Mouse (Mus musculus) adipocyte (in vitro differentiated cells): ENCODE data around the gene Spem1.
"Not testable (repeated sequence)": the region's sequence is repeated elsewhere in the genome, so short reads cannot be mapped to it uniquely, and the experiment has no call there.

ENCODE experiments used
- DNase-seq: peaks from one replicate; pipeline ENCODE4 v3.0.0-alpha.2; 2016; ENCODE audit warnings: low spot score

The Spem1 gene

GRCm38 (mm10) chr11:69822080-69822479 is at the start of gene Spem1:
Gene Spem1 (minus strand): TSS chr11:69822180.
- no peak for DNase-seq

GRCm38 (mm10) chr11:69870289-69871069 is 48.5 kb upstream of the Spem1 start:
- DNase-seq: no peak

DNA sequence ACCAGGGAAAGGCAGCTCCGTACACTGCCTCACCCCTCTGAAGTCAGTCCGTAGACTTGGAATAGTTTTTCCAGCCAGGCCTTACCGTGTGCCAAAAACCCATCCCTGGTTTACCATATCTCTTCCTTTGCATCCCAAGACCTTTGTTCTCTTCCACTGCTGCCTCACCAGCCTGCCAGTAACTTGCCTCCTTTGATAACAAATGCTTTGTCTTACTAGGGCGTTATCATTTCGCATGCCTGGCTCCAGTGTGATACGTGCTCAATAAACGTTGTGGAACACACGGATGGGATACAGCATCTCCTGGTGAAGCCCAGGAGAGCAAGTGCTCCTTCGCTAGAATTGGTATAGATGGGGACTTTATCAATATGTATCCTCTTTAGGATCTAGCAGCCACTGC is 45.4 kb upstream of the Spem1 start:
- DNase-seq: no peak

- DNase-seq: no peak
These were observed 43.6 kb upstream of the Spem1 start for GRCm38 (mm10) chr11:69865561-69865960.

DNA sequence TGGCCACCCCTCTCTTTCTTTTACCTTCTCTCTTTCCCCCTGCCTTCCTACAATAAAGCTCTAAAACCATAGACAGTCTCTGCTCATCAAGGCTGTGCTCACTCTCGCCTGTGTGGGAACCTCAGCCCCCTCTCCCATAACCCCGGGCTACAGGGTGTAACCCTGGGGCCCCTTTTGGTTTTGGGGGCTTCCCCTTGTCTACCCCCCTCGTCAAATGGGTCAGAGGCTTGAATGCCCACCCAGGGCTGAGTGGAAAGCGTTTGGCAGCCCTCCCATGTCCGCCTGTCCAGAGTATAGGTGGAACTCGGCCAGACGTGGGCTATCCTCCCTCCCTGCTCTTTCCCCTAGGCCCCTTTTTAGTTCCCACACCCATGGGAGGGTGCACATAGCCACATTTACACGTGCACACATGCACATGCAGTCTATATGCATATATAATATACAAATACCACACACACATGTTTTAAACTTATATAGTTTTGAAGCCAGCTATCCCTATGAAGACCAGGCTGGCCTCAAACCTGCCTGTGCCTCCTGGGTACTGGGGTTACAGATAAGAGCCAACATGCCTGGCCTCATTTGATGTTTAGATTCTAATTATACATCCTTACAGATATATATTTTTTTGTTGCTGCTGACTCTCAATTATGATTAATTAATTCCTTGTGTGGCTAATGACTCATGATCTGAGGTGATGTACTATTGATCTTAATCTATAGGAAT is 42.3 kb upstream of the Spem1 start:
- DNase-seq: no peak

DNA sequence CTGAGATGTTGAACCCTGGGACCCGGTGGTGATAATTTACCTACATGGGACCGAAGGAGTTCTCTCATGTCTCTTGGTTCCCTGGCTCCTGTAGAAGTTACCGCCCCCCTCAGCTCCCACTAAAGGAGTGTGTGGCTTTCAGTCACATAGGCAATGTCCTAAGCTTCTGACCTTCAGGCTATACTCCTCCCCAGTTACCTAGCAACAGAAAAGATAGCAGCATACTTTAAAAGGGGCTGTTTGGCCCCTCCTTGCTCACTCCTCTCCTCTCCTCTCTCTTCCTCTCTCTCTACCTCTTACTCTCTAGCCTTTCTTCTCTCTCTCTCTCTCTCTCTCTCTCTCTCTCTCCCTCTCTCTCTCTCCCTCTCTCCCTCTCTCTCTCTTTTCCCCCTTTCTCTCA is 41.7 kb upstream of the Spem1 start:
- not testable (repeated sequence) for DNase-seq

GRCm38 (mm10) chr11:69858113-69858998 is 36.4 kb upstream of the Spem1 start, which contains the start of gene Tnk1:
Gene Tnk1 (minus strand): TSS chr11:69858730.
- no peak for DNase-seq

DNA sequence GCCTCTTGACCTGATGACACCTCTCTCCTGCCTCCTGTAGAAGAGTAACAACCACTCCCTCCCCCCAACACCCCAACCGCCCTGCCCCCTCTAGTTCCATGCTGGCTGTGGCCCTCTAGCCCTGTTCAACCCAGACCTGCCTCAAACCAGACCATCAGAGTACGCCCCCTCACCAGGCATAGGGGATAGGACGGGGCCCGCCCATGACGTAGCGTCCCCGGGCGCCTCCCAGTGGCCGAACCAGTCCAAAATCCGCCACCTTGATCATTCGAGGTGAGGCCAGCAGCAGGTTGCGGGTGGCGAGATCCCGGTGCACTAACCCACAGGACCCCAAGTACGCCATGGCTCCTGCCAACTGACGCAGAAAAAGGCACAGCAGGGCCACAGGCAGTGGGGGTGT is 33.4 kb upstream of the Spem1 start:
- no peak for DNase-seq

GRCm38 (mm10) chr11:69854680-69855079 is 32.7 kb upstream of the Spem1 start:
- DNase-seq: no peak

- no peak for DNase-seq
These were observed 32.0 kb upstream of the Spem1 start for GRCm38 (mm10) chr11:69853994-69854393.

DNA sequence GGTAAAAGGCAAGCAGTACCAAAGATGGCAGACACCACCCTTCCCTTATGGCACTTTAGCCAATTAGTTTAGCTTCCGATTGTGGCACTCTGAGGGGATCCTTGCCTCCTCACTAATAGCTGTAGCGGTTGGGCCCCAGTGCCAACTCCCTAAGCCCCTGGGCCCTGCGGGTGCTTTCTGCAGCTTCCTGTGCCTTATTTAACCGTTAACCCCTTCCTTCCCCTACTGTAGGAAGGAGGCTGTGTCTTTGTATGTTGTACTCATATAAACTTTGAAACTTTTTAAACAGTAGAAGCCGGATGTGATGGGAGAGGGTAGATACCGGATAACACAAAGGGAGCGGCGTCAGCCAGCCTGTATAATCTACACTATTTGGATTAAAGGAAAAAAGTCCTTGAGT is 28.8 kb upstream of the Spem1 start:
- DNase-seq: no peak

- DNase-seq: no peak
These were observed 27.9 kb upstream of the Spem1 start for GRCm38 (mm10) chr11:69849884-69850283.

- DNase-seq: no peak
These were observed 27.1 kb upstream of the Spem1 start for GRCm38 (mm10) chr11:69849128-69849527.

DNA sequence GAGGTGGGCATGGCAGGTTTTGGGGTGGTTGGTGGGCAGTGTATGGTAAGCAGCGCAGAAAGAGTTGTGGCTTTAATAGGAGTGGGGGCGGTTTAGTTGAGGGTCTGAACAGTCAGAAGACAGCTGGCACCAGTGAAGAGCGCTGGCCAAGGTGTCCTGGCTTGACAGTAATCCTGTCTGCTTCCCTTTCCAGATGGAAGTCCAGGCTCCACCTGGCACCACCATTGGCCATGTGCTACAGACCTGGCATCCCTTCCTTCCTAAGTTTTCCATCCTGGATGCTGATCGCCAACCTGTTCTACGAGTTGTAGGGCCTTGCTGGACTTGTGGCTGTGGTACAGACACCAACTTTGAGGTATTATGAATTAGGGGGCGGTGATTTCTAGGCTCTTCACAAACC is 26.0 kb upstream of the Spem1 start:
- no peak for DNase-seq

DNA sequence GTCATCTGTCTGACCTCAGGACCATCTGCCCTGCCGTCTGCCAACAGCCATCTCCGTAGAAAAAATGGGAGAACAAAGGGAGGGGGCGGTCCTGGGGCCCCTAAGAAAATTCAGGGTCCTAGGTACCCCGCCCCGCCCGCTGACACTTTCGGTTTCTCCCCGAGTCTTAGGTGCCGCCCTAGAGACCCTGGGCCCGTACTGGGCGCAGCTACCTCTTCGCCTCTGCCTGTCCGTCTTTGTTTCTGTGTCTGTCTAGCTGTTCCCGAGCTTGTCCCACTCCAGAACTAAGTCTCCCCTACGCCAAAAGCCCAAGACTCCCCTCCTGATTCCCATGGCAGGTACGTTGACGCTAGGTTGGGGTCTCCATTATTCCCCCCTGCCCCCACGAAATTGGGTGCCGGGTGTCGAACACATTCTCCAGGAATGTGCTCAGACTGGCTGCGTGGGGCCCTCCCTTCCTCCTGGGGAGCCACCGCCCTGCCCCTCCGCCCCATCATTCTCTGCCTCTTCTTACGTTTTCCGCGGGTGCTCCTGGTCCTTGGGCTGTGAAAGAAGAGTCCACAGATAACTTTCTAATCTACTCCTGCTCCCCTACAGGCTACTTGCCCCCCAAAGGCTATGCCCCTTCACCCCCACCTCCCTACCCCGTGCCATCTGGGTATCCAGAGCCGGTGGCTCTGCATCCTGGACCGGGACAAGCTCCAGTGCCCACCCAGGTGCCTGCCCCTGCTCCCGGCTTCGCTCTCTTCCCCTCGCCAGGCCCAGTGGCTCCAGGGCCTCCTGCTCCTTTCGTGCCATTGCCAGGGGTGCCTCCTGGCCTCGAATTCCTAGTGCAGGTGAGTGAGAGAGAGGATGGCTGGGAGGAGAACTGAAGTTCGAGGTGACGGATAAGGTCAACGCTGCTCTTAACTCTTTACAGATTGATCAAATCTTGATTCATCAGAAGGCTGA is 25.0 kb upstream of the Spem1 start:
- DNase-seq: no peak

DNA sequence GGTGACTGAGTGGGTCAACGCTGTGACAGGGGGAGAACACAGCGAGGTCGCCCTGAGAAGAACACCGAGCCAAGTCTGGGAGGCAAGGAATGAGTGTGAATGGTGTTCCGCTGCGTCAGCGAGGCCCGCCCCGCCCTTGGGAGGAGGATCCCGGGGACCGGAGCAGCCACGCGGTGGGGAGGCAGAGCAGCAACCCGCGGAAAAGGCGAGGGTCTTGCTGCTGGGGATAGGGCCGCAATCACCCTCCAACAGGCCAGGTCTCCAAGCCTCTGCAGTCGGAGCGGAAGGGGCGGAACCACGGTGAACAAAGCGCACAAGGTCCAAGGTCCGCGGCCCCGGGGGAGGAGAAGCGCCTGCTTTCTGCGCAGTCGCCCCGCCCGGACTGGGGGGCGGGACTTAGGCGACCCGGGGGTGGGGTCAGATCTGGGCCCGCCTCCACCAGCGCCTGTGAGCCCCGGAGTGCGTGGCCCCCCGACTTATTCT is 24.3 kb upstream of the Spem1 start, which contains the start of gene Plscr3:
Gene Plscr3 (plus strand): TSS at position 179 of the 483 bp plus-strand sequence.
- peak; percentile 86 for DNase-seq

DNA sequence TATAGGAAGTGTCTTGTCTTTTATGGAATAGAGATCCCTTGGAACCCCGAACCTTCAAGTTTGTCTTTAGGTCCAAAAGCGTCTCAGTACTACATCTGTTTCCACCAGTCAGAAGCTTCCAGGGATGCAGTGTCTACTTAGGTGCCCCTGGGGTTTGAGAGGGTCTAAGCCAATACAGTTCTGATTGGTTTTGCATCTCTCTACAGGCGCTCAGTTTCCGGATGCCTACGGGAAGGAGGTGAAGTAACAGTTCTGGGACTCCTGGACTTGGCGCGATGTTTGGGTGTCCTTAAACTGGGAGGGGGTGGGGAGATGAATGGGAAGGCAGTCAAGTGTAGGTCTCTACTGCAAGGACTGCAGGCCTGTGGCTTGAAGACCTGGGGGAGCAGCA is 16.7 kb upstream of the Spem1 start:
- DNase-seq: peak; percentile 56

DNA sequence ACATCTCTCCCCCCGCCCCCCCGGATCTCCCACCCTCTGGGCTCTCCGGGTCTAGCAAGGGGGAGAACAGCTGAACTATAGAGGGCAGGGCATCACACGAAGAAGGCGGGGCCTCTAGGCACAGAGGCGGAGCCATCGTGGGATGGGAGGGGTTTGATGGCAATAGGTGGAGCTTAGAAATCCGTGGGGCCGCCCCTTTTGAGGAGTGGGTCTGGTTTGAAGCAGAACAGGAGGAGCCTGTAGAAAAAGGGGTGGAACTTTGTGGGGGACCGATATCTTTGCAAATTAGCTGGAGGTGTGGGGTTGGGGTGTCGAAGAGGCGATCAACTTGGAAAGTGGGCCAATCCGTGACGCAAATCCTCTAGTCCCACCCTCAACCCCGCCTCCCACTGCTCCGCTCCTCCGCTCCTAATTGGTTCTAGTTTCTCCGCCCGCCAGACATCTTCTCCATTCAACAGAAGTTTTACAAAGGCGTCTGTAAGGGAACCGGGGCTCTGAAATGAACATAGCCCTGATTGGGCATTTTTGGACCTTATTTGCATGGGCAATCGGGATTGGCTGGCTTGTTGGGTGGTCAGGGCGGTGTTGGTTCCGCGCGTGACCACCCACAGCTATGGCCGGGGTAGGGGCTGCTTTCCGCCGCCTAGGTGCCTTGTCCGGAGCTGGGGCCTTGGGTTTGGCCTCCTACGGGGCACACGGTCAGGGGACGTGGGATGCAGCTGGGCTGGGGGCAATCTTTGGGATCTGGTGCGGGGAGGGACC is 16.2 kb upstream of the Spem1 start, which contains the start of gene Tmem256:
Gene Tmem256 (plus strand): TSS at position 563 of the 762 bp plus-strand sequence.
- DNase-seq: peak; percentile 98

DNA sequence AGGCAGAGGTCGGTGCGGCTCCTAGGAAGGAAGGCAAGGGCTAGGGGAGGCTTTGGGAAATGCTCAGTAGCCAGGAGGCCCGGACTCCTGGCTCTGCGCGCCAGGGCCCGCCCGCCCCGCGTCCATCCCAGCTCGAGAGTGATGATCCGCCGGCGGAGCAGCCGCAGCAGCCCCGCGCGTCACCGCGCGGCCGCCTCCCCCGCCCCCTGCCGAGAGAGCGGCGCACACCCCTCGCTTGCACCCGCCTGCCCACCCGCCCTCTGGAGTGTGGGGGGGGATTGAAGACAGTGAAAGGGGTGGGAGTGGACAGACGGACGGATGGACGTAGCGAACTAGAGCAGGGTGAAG is 15.6 kb upstream of the Spem1 start, which contains the start of gene Nlgn2:
Gene Nlgn2 (minus strand): TSS at position 181 of the 348 bp plus-strand sequence.
- no peak for DNase-seq
